Mouse (Mus musculus) lung, postnatal 0 days (tissue): ENCODE measurements at regions not wholly inside any gene's neighbourhood (a gene's known extent, or its start where the extent isn't known, plus 50 kb on each side); places are given as distances from the start of the nearest gene placed in this dataset.

Experiments used
- CTCF ChIP-seq: IDR thresholded peaks from 2 replicates; pipeline ENCODE4 v1.5.1; 2016; ENCODE audit warnings: antibody characterized with exemption, mild to moderate bottlenecking
- EP300 ChIP-seq: IDR thresholded peaks from 2 replicates; pipeline ENCODE4 v1.6.1; 2016; ENCODE audit warnings: antibody characterized with exemption, mild to moderate bottlenecking, control low read depth

GRCm38 (mm10) chr3:79001754-79002153 is 284.6 kb downstream of the Rapgef2 start:
- no peak for TF ChIP-seq EP300
- no peak for TF ChIP-seq CTCF
